ENCODE assay signal across 9 mouse cellular contexts in genomic region chr4:149611376-149612044, GRCm38 (mm10). TPM values are rescaled to one million over a fixed set of nuclear protein-coding genes. Genes with fewer than 3 reads are reported as not detected.
A peak's percentile ranks its signal among the peaks of the same experiment; 100 is the strongest.
DNase-seq lines count a peak whose midpoint lies in the region; ATAC-seq and TF ChIP-seq lines count a peak whose summit lies in the region.
"Had no signal": no experiment of that assay in that cellular context is flagged by ENCODE, and none has a peak within 500 bp of the region (broad histone marks: within the 10 kb centered on the region; RNA-seq: fewer than 3 reads in every experiment).

No protein-coding gene starts in this region.

- no peak overlapping the region for H3K9ac ChIP-seq in midbrain, embryonic 15.5 days

- TF ChIP-seq CTCF in gastrocnemius, adult 2 months (IDR thresholded peaks at IDR 0.05): peak; percentile 96

- H3K36me3 ChIP-seq in midbrain, embryonic 10.5 days: peaks cover 26% of the 10 kb centered on the region
- H3K36me3 ChIP-seq in midbrain, embryonic 15.5 days (replicated peaks): peaks cover 5% of the 10 kb centered on the region; the same call in 1 of the 2 replicates
- peaks cover 26% of the 10 kb centered on the region for H3K36me3 ChIP-seq in embryonic facial prominence, embryonic 10.5 days (replicated peaks)

- H3K4me2 ChIP-seq in midbrain, embryonic 15.5 days: no peak overlapping the region

- no peaks in the 10 kb centered on the region for H3K27me3 ChIP-seq in midbrain, embryonic 10.5 days (ENCODE audit: low read depth, poor library complexity, severe bottlenecking)
- H3K27me3 ChIP-seq in midbrain, embryonic 15.5 days (replicated peaks): no peaks in the 10 kb centered on the region
- H3K27me3 ChIP-seq in embryonic facial prominence, embryonic 10.5 days (replicated peaks; ENCODE audit: low read depth, poor library complexity, severe bottlenecking): no peaks in the 10 kb centered on the region

- peak; percentile 51 for DNase-seq in gastrocnemius, adult 2 months
- DNase-seq in gastrocnemius, postnatal 25 days: no peak
- DNase-seq in midbrain, embryonic 10.5 days (ENCODE audit: low spot score): peak; percentile 45
- DNase-seq in ZHBTc4 (ENCODE audit: low read depth, low spot score): peak; percentile 61
- DNase-seq in embryonic facial prominence, embryonic 10.5 days (ENCODE audit: low spot score): peak; percentile 67
- peak; percentile 71 for DNase-seq in mesoderm, embryonic 11.5 days (ENCODE audit: low read depth, low spot score)
- no peak for DNase-seq in frontal cortex, postnatal 10 days (ENCODE audit: low spot score in 2 of 2)

- intact Hi-C loops in gastrocnemius, adult 2 months (cut with DNase I): loop anchor here (1.0 to 10.0 kb wide), 2 partner anchors 62 to 467 kb away; no protein-coding TSS in a partner anchor

- no peak for ATAC-seq in midbrain, embryonic 15.5 days (replicated peaks)

- WGBS in midbrain, embryonic 10.5 days: 59% methylated on average over 10 of the region's 10 CpGs
- WGBS in midbrain, embryonic 15.5 days: 47% methylated on average over 10 of the region's 10 CpGs
- WGBS in embryonic facial prominence, embryonic 10.5 days: 49% methylated on average over 10 of the region's 10 CpGs

- H3K4me3 ChIP-seq in gastrocnemius, adult 2 months: no peak overlapping the region
- H3K4me3 ChIP-seq in midbrain, embryonic 10.5 days: no peak overlapping the region
- H3K4me3 ChIP-seq in midbrain, embryonic 15.5 days: no peak overlapping the region
- no peak overlapping the region for H3K4me3 ChIP-seq in embryonic facial prominence, embryonic 10.5 days
- H3K4me3 ChIP-seq: myocyte had no signal

- H3K27ac ChIP-seq in gastrocnemius, adult 2 months: no peak overlapping the region
- no peak overlapping the region for H3K27ac ChIP-seq in midbrain, embryonic 10.5 days (replicated peaks)
- H3K27ac ChIP-seq in midbrain, embryonic 15.5 days: no peak overlapping the region
- H3K27ac ChIP-seq in embryonic facial prominence, embryonic 10.5 days (replicated peaks): no peak overlapping the region

- peaks cover 27% of the 10 kb centered on the region for H3K4me1 ChIP-seq in midbrain, embryonic 10.5 days
- H3K4me1 ChIP-seq in midbrain, embryonic 15.5 days: peaks cover 23% of the 10 kb centered on the region
- H3K4me1 ChIP-seq in embryonic facial prominence, embryonic 10.5 days: peaks cover 33% of the 10 kb centered on the region

- H3K9me3 ChIP-seq in midbrain, embryonic 10.5 days (replicated peaks): peaks cover 7% of the 10 kb centered on the region
- H3K9me3 ChIP-seq in midbrain, embryonic 15.5 days: no peaks in the 10 kb centered on the region
- peaks cover 6% of the 10 kb centered on the region; the same call in 1 of the 2 replicates for H3K9me3 ChIP-seq in embryonic facial prominence, embryonic 10.5 days

RNA-seq across cellular contexts. Expression of gene Clstn1, which starts 25.2 kb away (rescaled TPM):
- total RNA-seq in gastrocnemius, adult 2 months (2021): 10 to 100 TPM; 24.0 to 38.2 TPM
- 10 to 100 TPM; 29.0 to 29.1 TPM for total RNA-seq in gastrocnemius, postnatal 25 days (2021)
- polyA plus RNA-seq in midbrain, embryonic 10.5 days (2016; fragmentation: Nextera tagmentation; extraction: Ambion mirVana): 17.5 and 29.8 TPM in 2 replicates
- polyA plus RNA-seq in midbrain, embryonic 15.5 days (2015; fragmentation: Nextera tagmentation; extraction: Ambion mirVana): 163 and 164 TPM in 2 replicates
- polyA plus RNA-seq in embryonic facial prominence, embryonic 10.5 days (2016; fragmentation: Nextera tagmentation; extraction: Ambion mirVana): 39.6 and 44.2 TPM in 2 replicates

Comparison
In these comparisons a context has a peak if more than half of its experiments do, and no peak if none do; other contexts are left out.
1. DNase-seq: peak in gastrocnemius, adult 2 months (single experiment), midbrain, embryonic 10.5 days (single experiment), ZHBTc4 (single experiment), embryonic facial prominence, embryonic 10.5 days (single experiment) and mesoderm, embryonic 11.5 days (single experiment); none in gastrocnemius, postnatal 25 days (single experiment) and frontal cortex, postnatal 10 days (0 of 2).